Mouse (Mus musculus) spleen, postnatal 4 days (tissue): ENCODE results near the gene Prr9.

Experiments used
- DNase-seq, 2 experiments: peaks; one replicate each; pipeline ENCODE4 v3.0.0; 2022; ENCODE audit warnings: low spot score in 2 of 2

Prr9 gene

DNA sequence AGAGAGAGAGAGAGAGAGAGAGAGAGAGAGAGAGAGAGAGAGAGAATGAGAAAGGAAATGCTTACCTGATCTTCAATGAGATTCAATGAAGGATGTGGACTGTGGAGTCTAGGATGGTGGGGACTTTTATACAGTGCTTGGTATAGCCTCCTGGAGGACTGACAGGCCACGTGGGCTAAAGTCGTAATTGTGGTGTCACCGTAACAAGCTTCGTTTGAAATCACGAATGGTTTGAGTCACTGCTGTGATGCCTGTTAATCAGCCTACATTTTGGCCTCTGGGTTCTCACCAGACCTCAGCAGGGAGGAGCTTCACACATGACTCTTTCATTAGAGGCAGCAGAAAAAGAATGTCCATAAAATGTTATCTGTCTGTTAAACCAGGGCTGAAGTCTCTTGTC, at the start of gene Prr9:
Gene Prr9, minus strand, starts transcription at position 101 of the 400 bp plus-strand sequence.
- DNase-seq, result no peak

DNA sequence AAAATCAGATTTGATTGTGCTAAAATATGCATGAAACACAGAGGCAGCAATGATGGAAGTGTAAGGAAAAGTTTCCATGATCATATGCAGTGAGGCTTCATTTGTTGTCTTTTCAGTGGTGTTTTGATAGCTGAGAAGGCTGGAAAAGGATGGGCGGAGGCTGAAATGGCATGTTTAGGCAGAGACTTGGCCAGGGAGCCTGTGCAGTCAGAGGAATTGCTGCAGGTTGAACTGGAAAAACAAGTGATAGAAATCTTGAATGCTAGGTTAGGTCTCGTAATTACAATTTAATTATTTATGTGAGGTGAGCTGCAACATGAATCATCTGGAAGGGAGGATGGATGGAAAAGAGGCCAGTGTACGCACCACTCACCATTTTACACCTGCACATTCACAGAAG, 46.1 kb upstream of the Prr9 start:
- no peak for DNase-seq

DNA sequence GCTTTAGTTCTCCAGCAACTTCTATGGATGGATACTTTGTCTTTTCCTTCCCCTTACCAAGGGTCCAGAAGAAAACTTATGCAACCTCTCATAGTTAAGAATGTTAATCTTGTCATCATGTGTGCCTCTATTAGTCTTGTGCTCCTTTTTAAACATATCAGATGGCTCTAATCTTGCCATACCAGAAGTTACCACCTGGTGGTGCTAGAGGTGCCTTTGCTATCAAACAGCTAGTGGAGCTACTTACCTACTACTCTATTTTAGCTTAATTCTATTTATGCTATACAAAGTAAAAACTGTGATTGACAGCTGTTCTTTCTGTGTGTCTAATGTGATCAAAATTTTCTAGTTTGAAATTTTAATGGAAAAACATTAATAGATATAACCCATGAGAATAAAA, 29.6 kb upstream of the Prr9 start:
- no peak for DNase-seq

DNA sequence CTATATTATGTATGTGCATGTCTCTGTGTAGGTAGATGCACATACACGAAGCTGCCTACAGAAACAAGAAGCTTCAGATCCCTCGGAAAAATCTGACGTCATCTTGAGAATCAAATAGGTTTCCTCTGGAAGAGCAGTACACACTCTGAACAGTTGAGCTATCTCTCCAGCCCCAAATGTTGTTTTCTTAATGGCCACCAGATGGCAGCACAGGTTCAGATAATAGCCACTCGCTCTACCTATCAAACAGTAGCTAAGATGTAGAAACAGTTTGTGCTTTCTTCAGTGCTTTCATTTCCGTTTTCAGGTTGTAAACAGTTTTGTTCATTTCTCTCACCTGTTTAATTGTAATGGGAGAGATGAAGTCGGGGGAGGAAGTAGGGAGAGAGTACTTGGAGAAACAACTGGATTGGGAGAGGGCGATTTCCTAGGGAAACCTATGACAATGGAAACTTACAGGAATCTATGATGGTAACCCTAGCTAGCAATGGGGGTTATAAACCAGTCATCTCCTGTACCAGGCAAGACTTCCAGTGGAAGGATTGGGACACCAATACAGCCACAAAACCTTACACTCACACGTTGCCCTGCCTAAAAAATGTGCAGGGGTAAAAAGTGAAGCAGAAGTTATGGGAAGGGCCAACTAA, 27.0 kb upstream of the Prr9 start:
- no peak for DNase-seq

DNA sequence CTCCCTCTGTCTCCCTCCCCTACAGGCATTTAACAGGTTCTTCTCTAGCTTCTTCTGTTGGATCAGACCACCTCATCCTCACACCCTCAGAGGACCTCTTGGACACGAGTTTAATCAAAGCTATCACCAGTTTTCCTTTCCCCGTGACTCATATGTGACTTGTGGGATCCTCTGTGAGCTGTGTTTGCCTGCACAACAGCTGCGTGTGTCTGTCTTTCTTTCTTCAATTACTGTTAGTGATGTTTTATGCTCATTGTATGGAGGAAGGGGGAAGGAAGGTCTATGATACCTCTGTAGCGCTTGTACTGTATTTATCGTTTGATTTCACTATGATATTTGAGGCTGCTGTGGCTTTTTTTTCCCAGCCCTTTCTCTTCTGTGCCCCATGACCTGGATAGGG, 24.2 kb upstream of the Prr9 start:
- no peak for DNase-seq

DNA sequence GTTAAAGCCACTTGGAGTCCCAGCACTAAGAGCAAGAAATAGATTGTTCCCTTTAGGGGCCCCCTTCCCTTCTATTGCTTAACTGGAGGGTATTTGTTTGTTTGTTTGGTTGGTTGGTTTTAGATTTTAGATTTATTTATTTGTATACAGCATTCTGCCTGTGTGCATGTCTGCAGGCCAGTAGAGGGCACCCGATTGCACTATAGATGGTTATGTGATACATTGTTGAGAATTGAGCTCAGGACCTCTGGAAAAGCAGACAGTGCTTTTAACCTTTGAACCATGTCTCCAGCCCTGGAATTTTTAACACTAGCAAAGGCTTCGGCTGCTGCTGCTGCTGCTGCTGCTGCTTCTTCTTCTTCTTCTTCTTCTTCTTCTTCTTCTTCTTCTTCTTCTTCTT, 23.7 kb upstream of the Prr9 start:
- no peak for DNase-seq

DNA sequence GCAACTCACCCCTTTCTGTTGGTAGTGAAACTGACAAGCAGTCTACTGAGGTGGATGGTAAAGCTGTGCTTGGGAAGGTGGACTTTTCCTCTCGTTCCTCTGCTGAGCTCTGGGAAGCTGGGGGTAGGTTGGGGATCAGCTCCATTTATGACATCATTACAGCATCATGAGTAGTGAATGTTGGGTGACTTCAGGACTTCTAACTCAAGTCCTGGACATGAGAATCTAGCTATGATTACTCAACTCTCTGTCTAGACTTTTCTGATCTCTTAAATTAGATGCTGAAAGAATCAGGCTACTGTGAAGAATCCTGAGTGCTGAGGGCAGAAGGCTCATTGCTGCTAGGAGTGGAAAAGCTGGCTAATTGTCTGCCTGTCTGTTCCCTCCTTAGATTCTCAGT, 18.9 kb upstream of the Prr9 start, which contains the start of gene Lelp1:
Gene Lelp1, minus strand, starts transcription at position 101 of the 400 bp plus-strand sequence.
- no peak for DNase-seq

DNA sequence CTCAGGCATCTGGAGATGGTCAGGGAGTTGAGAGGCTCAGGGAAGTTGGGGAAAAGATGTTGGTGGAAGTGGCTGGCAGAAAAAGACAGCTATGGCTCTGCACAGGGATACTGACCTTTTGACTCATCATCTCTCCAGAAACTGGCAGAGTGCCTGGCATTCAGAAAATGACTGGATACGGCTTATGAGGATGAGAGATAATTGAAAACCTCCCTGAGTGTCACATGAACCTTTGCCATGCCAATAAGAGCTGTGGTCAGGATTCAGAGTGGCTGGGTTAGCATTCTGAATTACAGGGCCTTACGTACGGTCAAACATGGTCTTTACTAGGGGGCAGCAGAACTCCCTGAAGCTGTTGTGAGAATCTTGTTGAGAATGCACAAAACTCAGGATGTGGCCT, 2.8 kb downstream of the Prr9 start:
- no peak for DNase-seq

DNA sequence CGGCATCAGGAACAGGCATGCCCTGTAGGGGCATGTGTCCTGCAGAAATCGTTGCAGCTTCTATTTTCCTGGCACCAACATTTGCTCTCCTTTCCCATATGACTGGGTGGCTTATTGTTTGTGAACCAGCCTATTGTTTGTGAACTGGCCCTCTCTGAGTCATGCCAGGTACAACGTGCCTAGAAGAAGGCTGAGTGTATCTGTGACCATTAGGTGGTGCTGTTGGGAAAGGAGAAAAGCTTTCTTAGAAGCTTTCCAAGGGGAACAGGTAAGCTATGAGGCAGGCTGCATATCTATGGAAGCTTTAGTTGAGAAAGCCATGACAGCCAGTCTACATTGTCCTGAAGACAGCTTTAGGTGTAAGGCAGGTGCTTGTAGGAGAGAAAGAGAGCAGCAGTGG, 5.8 kb downstream of the Prr9 start:
- DNase-seq, result no peak

DNA sequence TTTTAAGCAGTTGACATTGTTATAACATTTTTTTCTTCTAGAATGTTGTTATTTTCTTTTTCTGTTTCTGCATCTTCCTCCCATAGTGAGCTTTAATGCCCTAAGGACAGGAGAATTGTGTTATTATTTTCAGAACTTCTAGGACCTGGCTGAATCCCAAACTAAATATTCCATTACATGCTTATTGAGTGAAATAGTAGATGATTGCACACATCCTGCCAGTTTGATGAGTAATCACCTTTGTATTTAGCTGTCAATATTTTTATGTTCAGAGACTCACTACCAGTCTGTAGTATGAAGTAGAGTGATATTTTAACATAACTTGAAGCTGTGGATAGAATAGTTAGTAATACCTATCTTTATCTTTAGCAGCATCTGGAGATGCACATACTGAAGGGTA, 12.2 kb downstream of the Prr9 start:
- DNase-seq, result no peak

DNA sequence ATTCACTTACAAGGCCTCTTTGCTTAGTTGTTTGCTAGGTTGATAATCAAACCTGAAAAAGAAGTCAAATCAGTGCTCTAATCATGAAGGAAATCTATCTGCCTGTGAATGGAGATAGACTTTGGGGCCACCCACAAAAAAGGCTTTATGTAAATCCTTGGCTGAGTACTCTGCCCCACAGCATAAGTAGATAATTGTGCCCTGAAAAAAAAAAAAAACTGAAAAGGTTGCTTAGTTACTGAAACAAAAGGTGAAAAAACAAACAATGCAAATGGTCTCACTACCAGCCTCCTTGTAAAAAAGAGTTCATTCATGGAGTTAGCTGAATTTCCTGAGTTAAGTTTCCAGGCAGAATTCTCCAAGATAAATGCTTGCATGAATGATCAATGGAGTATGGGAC, 13.0 kb downstream of the Prr9 start:
- no peak for DNase-seq

DNA sequence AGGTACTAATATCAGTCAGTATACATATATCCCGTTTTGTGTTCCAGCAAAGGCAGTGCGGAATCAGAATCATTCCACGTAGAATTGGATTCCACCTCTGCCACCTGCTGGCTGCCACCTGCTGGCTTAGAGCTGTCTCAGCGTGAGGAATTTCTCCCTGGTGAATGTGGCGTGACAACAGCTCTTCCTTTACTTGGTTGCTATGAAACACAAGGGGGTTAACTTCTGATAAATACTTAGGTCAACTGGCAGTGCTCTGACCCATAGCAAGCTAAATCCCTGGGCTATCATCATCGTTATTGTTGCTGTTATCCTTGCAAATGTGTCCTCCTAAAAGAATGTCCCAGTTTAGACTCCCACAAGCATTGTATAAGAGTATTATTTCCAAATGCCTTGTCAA, 17.2 kb downstream of the Prr9 start:
- no peak for DNase-seq

DNA sequence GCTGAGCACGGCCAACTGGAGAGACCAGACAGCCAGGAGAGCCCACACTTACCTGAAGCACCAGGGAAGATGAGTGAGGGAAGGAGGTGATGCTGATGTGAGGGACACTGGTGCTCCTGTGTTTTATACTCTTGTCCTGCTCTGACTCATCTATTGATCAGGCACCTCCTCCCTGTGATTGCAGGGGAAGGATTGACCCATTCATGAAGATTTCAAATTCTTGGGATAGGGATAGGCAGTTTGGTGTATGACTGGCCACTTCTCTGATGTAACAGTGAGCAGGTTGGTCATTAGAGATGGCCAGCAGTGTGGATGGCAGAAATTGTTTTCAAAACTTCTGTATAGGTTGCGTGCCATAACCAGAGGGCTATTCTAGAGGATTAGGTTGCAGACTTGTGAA, 40.7 kb downstream of the Prr9 start, which contains the start of gene Lor:
Gene Lor, minus strand, starts transcription at position 101 of the 400 bp plus-strand sequence.
- DNase-seq, result no peak

DNA sequence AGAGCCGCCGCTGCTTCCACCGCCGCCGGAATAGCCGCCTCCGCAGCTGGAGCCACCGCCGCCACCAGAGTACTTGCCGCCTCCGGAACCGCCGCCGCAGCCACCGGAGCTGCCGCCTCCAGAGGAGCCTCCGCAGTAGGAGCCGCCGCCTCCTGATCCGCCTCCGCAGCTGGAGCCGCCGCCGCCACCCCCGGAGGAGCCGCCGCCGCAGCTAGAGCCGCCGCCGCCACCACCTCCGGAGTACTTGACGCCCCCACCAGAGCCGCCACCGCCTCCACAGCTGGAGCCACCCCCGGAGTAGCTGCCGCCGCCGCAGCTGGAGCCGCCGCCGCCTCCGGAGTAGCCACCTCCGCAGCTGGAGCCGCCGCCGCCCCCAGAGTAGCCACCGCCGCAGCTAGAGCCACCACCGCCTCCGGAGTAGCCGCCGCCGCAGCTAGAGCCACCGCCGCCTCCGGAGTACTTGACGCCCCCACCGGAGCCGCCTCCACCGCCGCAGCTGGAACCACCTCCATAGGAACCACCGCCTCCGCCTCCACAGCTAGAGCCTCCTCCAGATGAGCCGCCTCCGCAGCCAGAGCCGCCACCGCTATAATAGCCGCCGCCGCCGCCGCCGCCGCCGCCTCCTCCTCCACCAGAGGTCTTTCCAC, 42.3 kb downstream of the Prr9 start:
- peak in 1 of 2 experiments; percentile 62 for DNase-seq

DNA sequence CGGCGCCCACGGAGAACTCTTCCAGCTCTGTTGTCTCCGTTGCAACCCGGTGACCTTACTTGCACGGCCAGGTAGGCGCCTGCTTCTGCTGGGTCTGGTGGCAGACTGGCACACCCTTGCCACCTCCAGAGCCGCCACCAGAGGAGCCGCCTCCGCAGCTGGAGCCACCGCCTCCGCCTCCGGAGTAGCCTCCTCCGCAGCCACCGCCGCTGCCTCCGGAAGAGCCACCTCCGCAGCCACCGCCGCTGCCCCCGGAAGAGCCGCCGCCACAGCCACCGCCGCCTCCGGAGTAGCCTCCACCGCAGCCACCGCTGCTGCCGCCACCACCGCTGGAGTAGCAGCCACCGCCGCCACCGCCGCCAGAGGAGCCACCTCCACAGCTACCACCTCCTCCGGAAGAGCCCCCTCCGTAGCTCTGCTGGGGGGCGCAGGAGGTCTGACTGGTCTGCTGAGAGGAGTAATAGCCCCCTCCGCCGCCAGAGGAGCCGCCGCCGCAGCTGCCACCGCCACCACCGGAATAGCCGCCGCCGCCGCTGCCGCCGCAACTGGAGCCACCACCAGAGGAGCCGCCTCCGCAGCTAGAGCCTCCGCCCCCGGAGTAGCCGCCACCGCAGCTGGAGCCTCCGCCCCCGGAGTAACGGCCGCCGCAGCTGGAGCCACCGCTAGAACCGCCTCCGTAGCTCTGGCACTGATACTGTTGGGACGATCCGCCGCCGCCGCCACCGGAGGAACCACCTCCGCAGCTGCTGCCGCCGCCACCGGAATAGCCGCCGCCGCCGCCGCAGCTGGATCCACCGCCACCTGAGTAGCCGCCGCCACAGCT, 43.1 kb downstream of the Prr9 start:
- DNase-seq, result peak; percentile 24 to 71
